Mouse (Mus musculus): Measurements from ENCODE around the gene Deup1. TPM values are rescaled to one million over a fixed set of nuclear protein-coding genes. Genes with fewer than 3 reads are reported as not detected.

Deup1 gene
- total RNA-seq, 2 experiments from 2014 or later = 0.24 to 0.26 TPM

- intact Hi-C loops (cut with DNase I) = no loop called here
Observed at GRCm38 (mm10) chr9:15535418-15535817, 92.3 kb downstream of the Deup1 start.

GRCm38 (mm10) chr9:15534110-15534509 is 93.6 kb downstream of the Deup1 start:
- intact Hi-C loops (cut with DNase I) = no loop called here
- no peak for DNase-seq

More at GRCm38 (mm10) chr9:15535418-15535817, 92.3 kb downstream of the Deup1 start:
- no peak for DNase-seq

- no peak for DNase-seq
- intact Hi-C loops (cut with DNase I) = no loop called here
Observed at GRCm38 (mm10) chr9:15533336-15534070, 94.2 kb downstream of the Deup1 start.

DNA sequence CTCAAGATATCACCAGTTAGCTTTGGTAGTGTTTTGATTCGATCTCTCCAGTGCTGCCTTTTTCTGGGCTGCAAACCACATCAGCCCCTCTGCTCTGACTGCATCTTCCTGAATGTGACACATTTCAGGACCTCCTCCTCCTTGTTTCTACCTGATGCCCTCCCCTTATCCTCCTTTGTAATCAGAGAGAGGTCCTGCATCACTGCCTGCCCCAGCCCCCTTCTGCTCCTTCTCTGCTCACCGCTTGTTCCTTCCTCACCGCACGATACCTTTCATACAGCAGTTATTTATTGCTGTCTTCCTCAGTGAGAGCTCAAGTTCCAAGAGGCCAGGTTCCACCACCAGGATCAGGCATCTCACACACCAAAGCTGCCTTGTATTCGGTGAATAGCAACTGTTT is 96.5 kb downstream of the Deup1 start:
- DNase-seq = no peak
- intact Hi-C loops (cut with DNase I) = no loop called here

GRCm38 (mm10) chr9:15529965-15530320 is 97.8 kb downstream of the Deup1 start:
- intact Hi-C loops (cut with DNase I) = loop anchor here (2.0 kb wide), 1 partner anchor 37 kb away; the partner anchor contains the start of gene Smco4
- no peak for DNase-seq

GRCm38 (mm10) chr9:15529275-15529964 is 98.3 kb downstream of the Deup1 start:
- intact Hi-C loops (cut with DNase I) = loop anchor here (2.0 kb wide), 1 partner anchor 37 kb away; the partner anchor contains the start of gene Smco4
- DNase-seq = peak; percentile 52 to 55

DNA sequence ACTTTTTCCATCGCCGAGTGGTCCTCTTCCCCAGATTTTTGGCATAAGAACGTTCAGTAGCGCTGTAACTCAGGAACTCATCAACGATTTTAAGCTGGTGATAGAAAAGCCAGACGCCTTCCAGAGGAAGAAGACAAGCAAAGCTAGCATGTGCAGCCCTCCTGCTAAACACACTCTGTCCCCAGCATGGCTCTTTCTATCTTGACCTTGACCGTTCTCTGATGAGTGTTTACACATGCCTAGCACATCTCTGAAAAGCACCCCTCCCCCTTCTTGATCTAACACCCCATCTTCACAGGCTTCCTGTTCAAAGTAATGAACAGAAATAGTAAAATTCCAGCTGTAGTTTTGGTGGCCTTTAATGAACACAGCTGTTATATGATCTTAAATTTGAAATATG is 99.4 kb downstream of the Deup1 start:
- intact Hi-C loops (cut with DNase I) = loop anchor here (2.0 kb wide), 1 partner anchor 36 kb away; the partner anchor contains the start of gene Smco4
- DNase-seq = no peak

DNA sequence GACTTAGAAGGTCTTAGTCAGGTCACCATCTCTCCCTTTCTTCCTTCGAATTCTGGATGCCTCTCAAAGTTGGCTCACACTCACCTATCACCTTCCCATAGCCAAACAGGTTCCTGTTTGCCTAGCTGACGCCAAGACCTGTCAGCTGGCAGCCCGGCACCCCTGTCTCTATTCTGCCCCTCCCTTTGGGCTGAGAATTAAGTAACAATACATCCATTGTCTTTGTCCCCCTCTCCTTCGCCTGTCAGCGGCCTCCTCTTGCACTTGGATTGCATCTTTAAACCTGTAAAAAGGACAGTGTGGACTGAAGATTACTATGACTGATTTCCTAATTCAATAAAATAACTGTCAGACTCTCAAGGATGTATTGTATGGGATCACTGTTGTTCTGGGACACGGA is 99.9 kb downstream of the Deup1 start:
- no peak for DNase-seq
- intact Hi-C loops (cut with DNase I) = loop anchor here (2.0 kb wide), 1 partner anchor 35 kb away; the partner anchor contains the start of gene Smco4

- DNase-seq = no peak
- intact Hi-C loops (cut with DNase I) = no loop called here
Observed at GRCm38 (mm10) chr9:15526539-15526938, 101.2 kb downstream of the Deup1 start.

DNA sequence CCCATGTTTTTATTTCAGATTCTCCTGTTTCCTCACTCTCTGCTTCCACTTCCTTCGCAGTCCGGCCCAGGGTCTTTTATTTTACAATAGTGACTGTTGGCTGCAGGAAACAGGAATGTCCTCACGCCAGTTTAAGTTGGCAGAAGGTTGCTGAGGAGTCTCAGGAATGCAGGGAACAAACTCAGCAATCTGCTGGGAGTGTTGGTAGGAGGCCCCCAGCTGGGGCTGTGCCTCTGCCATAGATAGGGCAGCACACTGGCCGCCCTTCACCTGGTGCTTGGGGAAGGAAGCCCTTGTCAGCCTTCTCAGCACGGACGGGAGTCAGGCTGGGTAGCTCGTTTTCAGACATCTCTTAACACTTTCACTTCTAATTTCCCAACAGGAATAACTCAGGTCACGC is 102.5 kb downstream of the Deup1 start:
- peak in 1 of 2 experiments; percentile 23 for DNase-seq
- intact Hi-C loops (cut with DNase I) = no loop called here

GRCm38 (mm10) chr9:15523646-15524045 is 104.1 kb downstream of the Deup1 start:
- DNase-seq = no peak
- intact Hi-C loops (cut with DNase I) = no loop called here

- DNase-seq = no peak
- intact Hi-C loops (cut with DNase I) = no loop called here
Observed at GRCm38 (mm10) chr9:15522887-15523286, 104.8 kb downstream of the Deup1 start.

- DNase-seq = no peak
- intact Hi-C loops (cut with DNase I) = no loop called here
Observed at GRCm38 (mm10) chr9:15522348-15522747, 105.4 kb downstream of the Deup1 start.

DNA sequence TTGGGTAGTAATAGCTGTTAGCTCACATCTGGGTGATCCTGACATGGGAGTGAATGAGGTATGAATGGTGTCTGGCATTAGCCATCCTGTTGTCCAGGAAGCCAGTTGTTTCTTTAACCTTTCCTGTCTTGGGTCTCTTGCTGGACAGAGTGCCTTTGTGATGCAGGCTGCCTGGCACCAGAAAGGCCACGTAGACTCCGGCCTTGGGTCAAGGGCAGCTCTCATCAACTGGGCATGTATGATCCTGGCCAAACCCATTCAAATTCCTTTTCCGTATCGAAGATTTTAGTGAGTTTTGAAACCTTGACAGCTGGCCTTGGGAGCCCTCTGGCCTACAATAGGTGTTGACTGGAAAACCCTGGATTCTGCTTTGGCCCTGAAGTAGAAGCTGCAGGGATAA is 109.8 kb downstream of the Deup1 start:
- no peak for DNase-seq
- intact Hi-C loops (cut with DNase I) = no loop called here

DNA sequence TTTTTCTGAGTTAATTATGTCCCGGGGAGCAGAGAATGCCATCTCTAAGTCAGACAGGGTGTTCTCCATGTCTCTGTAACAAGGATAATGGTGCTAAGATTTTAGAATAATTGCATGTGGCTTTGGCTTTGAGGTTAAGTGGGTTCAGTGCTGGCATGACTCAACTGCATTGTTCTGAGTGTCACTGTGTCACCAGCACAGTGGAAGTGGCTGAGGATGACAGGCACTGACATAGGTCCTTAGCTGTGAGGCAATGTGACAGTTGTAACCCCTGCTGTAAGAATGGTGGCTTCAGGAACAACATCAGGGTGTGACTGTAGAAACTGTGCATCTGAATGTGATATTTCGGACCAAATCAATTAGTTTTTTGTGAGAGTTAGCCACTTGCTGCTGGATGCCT is 111.7 kb downstream of the Deup1 start:
- intact Hi-C loops (cut with DNase I) = no loop called here
- no peak for DNase-seq

DNA sequence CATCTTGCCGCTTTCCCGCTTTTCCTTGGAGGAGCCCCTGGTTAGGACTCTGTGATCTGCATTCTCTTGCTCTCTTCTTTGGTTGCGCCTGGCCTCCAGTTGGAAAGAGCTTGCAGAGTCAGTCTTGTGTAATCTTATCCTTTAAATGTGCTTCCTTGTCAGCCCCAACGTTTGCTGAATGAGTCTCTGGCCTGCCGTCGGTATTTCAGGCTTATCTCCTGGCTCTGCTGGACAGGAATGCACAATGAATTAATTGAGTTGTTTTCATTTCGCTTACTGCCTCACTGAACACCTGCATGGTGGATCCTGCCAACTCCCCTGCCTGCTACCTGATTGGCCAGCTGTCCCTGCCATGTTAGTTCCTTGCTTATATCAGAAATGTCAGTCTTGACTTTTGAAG is 114.8 kb downstream of the Deup1 start:
- DNase-seq = no peak
- intact Hi-C loops (cut with DNase I) = no loop called here

GRCm38 (mm10) chr9:15510557-15511310 is 117.0 kb downstream of the Deup1 start:
- intact Hi-C loops (cut with DNase I) = no loop called here
- DNase-seq = no peak

All from heart, postnatal 14 days (tissue).